Mouse (Mus musculus): ENCODE results near the gene Rnf126.

DNA sequence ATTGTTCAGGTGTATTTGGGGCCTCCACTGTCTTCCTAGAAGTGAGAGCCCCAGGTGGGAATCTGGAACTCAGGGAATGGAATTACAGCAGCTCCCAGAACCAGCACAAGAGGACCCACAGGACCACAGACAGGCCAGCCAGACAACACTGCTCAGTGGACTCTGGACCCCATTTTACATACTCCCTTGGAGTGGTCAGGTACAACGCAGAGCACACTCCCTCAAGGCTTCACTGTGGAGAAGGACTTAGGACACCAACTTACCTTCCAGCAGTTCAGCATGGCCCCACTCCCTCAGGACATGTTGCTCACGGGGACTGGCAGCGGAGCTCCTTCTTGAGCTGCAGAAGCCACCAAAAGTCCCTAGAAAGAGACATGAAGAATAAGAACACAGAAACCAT lies 21.3 kb downstream of the Rnf126 start:
- no peak for TF ChIP-seq CTCF (IDR thresholded peaks at IDR 0.05; ENCODE audit: borderline replicate concordance, insufficient read depth, low read length)
- TF ChIP-seq POLR2A (IDR thresholded peaks at IDR 0.05; ENCODE audit: low read depth, low read length) = no peak

Data from embryonic fibroblast, embryonic 13.5 days (primary cell).